Mouse (Mus musculus) CH12.LX (cell line): ENCODE data around the gene Olfr1410. TPM values are rescaled to one million over a fixed set of nuclear protein-coding genes. Genes with fewer than 3 reads are reported as not detected.

Experiments used
- DNase-seq: peaks from one replicate; pipeline ENCODE4 v3.0.0-alpha.2; 2013; ENCODE audit errors: extremely low read depth
- H3K27ac ChIP-seq: 2 replicates; pipeline ENCODE4 v1.5.1; 2012; ENCODE audit warnings: low read depth, mild to moderate bottlenecking, control low read depth, moderate library complexity; ENCODE audit not compliant: insufficient read depth
- H3K27me3 ChIP-seq: replicated peaks from 2 replicates; pipeline ENCODE3; 2012; ENCODE audit warnings: inconsistent platforms
- H3K36me3 ChIP-seq, 2 experiments: replicated peaks in 1 of 2; 2 replicates each; pipeline versions ENCODE3 to v1.6.1; 2012; ENCODE audit warnings: inconsistent platforms in 1 of 2, low read length in 1 of 2, mild to moderate bottlenecking in 1 of 2, mixed read lengths in 1 of 2, moderate library complexity in 1 of 2; ENCODE audit not compliant: control insufficient read depth in 1 of 2, insufficient read depth in 1 of 2
- H3K4me1 ChIP-seq, 2 experiments: 2 replicates each; pipeline ENCODE4 v1.6.1; 2012; ENCODE audit warnings: inconsistent platforms in 1 of 2, moderate library complexity in 1 of 2; ENCODE audit not compliant: insufficient read depth in 2 of 2, control insufficient read depth in 1 of 2
- H3K4me2 ChIP-seq: 2 replicates; pipeline ENCODE4 v1.6.1; 2012; ENCODE audit warnings: low read depth, mild to moderate bottlenecking, control low read depth; ENCODE audit not compliant: poor library complexity, insufficient read depth, severe bottlenecking
- H3K4me3 ChIP-seq, 3 experiments: fragments of 150-350 bp in 1 of 3; sonication (generic) in 1 of 3; replicated peaks in 1 of 3; 2 replicates each; pipeline versions ENCODE3 to v1.5.1; 2011 to 2012; ENCODE audit warnings: low read depth in 2 of 3, low read length in 2 of 3, mild to moderate bottlenecking in 2 of 3, moderate library complexity in 2 of 3, control low read depth in 1 of 3, improper control_type of control experiment in 1 of 3, inconsistent platforms in 1 of 3, mixed read lengths in 1 of 3; ENCODE audit not compliant: poor library complexity in 1 of 3
- H3K79me2 ChIP-seq: replicated peaks from 2 replicates; pipeline ENCODE4 v1.6.1; 2012; ENCODE audit warnings: mild to moderate bottlenecking, moderate library complexity; ENCODE audit not compliant: control insufficient read depth, poor library complexity, insufficient read depth, severe bottlenecking; ENCODE audit errors: extremely low read depth
- H3K9ac ChIP-seq: 2 replicates; pipeline ENCODE4 v1.6.1; 2012; ENCODE audit warnings: low read depth, mild to moderate bottlenecking, control low read depth, moderate library complexity; ENCODE audit not compliant: insufficient read depth
- H3K9me3 ChIP-seq: replicated peaks from 2 replicates; pipeline ENCODE3; 2012; ENCODE audit warnings: low read length, inconsistent platforms, mixed read lengths
- CHD1 ChIP-seq: IDR thresholded peaks from 2 replicates; pipeline ENCODE4 v1.6.1; 2012; ENCODE audit warnings: low read depth, low read length, improper control_type of control experiment, inconsistent platforms
- CTCF ChIP-seq, 2 experiments: IDR thresholded peaks in 1 of 2; conservative IDR thresholded peaks in 1 of 2; 2 replicates each; pipeline ENCODE4 v1.5.1; 2011 to 2012; ENCODE audit warnings: low read depth in 2 of 2, low read length in 2 of 2, improper control_type of control experiment in 1 of 2, inconsistent platforms in 1 of 2, mild to moderate bottlenecking in 1 of 2, moderate library complexity in 1 of 2
- ETS1 ChIP-seq: conservative IDR thresholded peaks from 2 replicates; pipeline ENCODE4 v1.6.1; 2012; ENCODE audit warnings: low read depth, mild to moderate bottlenecking, inconsistent platforms, low read length, improper control_type of control experiment, moderate library complexity
- GABPA ChIP-seq: IDR thresholded peaks from 2 replicates; pipeline ENCODE4 v1.6.1; 2012; ENCODE audit warnings: low read depth, low read length, improper control_type of control experiment, inconsistent platforms; ENCODE audit not compliant: insufficient replicate concordance
- HCFC1 ChIP-seq: IDR thresholded peaks from 2 replicates; pipeline ENCODE4 v1.6.1; 2012; ENCODE audit warnings: low read depth, mild to moderate bottlenecking, inconsistent platforms, low read length, improper control_type of control experiment
- IRF4 ChIP-seq: IDR thresholded peaks from 2 replicates; pipeline ENCODE4 v1.6.1; 2014; ENCODE audit warnings: low read depth, mild to moderate bottlenecking, inconsistent platforms, low read length, improper control_type of control experiment
- JUND ChIP-seq: conservative IDR thresholded peaks from 2 replicates; pipeline ENCODE4 v1.6.1; 2011; ENCODE audit warnings: low read depth, low read length, improper control_type of control experiment
- MAFK ChIP-seq: IDR thresholded peaks from 2 replicates; pipeline ENCODE4 v1.6.1; 2011; ENCODE audit warnings: low read length, improper control_type of control experiment; ENCODE audit not compliant: insufficient replicate concordance
- MAZ ChIP-seq: IDR thresholded peaks from 2 replicates; pipeline ENCODE4 v1.6.1; 2012; ENCODE audit warnings: low read depth, mild to moderate bottlenecking, inconsistent platforms, low read length, improper control_type of control experiment, moderate library complexity
- MEF2A ChIP-seq: IDR thresholded peaks from 2 replicates; pipeline ENCODE4 v1.6.1; 2014; ENCODE audit warnings: low read depth, mild to moderate bottlenecking, inconsistent platforms, low read length, improper control_type of control experiment, borderline replicate concordance
- MYC ChIP-seq: IDR thresholded peaks from 2 replicates; pipeline ENCODE4 v1.6.1; 2011; ENCODE audit warnings: low read depth, mild to moderate bottlenecking, improper control_type of control experiment, low read length
- NELFE ChIP-seq: IDR thresholded peaks from 2 replicates; pipeline ENCODE4 v1.6.1; 2011; ENCODE audit warnings: low read depth, low read length, improper control_type of control experiment
- PAX5 ChIP-seq: IDR thresholded peaks from 2 replicates; pipeline ENCODE4 v1.6.1; 2012; ENCODE audit warnings: low read length, inconsistent platforms, mixed read lengths
- POLR2A ChIP-seq: IDR thresholded peaks from 2 replicates; pipeline ENCODE4 v1.6.1; 2011; ENCODE audit warnings: low read depth, mild to moderate bottlenecking, improper control_type of control experiment, low read length
- POLR2AphosphoS2 ChIP-seq: IDR thresholded peaks from 2 replicates; pipeline ENCODE4 v1.6.1; 2011; ENCODE audit warnings: low read depth, low read length, improper control_type of control experiment
- RAD21 ChIP-seq: IDR thresholded peaks from 2 replicates; pipeline ENCODE4 v1.6.1; 2011; ENCODE audit warnings: low read depth, mild to moderate bottlenecking, low read length, improper control_type of control experiment, moderate library complexity
- SMC3 ChIP-seq: IDR thresholded peaks from 2 replicates; pipeline ENCODE4 v1.6.1; 2011; ENCODE audit warnings: low read depth, low read length, improper control_type of control experiment
- TBP ChIP-seq: conservative IDR thresholded peaks from 2 replicates; pipeline ENCODE4 v1.6.1; 2011; ENCODE audit warnings: low read depth, low read length, improper control_type of control experiment
- TCF12 ChIP-seq: IDR thresholded peaks from 2 replicates; pipeline ENCODE4 v1.6.1; 2014; ENCODE audit warnings: low read depth, mild to moderate bottlenecking, inconsistent platforms, low read length, improper control_type of control experiment
- USF1 ChIP-seq: IDR thresholded peaks from 2 replicates; pipeline ENCODE4 v1.6.1; 2014; ENCODE audit warnings: low read depth, mild to moderate bottlenecking, inconsistent platforms, low read length, improper control_type of control experiment
- ZC3H11A ChIP-seq: IDR thresholded peaks from 2 replicates; pipeline ENCODE4 v1.6.1; 2012; ENCODE audit warnings: low read depth, mild to moderate bottlenecking, inconsistent platforms, low read length, improper control_type of control experiment
- ZMIZ1 ChIP-seq: IDR thresholded peaks from 2 replicates; pipeline ENCODE4 v1.6.1; 2012; ENCODE audit warnings: low read depth, mild to moderate bottlenecking, inconsistent platforms, low read length, improper control_type of control experiment
- ZNF384 ChIP-seq: IDR thresholded peaks from 2 replicates; pipeline ENCODE4 v1.6.1; 2012; ENCODE audit warnings: low read depth, low read length, improper control_type of control experiment, inconsistent platforms
- dilution Hi-C: fragments of 300-500 bp; cut with MboI; formaldehyde crosslinking; loops from 2 replicates; pipeline ENCODE4 v1.14.3; 2020; ENCODE audit warnings: low sequenced_read_pairs; ENCODE audit not compliant: extremely low pct_unique_long_range_greater_than_20kb, extremely low pct_ligation_motif_present
- in situ Hi-C: fragments of 300-500 bp; cut with MboI; formaldehyde crosslinking; loops from 3 replicates; pipeline ENCODE4 v1.14.3; 2019; ENCODE audit warnings: low sequenced_read_pairs, low pct_ligation_motif_present, low pct_unique_long_range_greater_than_20kb, mixed read lengths
- polyA plus RNA-seq: library from polyadenylated mRNA; unstranded; fragments of >175 nt; gene quantifications from 2 replicates; pipeline ENCODE4 v1.2.1, GENCODE M21; 2012; ENCODE audit warnings: low read depth; ENCODE audit not compliant: insufficient read length
- total RNA-seq, 2 experiments: library from RNA; depleted of rRNA; stranded (reverse); fragments of 300-350 nt in 1 of 2; fragments of >200 nt in 1 of 2; gene quantifications; 2 replicates each; pipeline ENCODE4 v1.2.3; 2012 to 2014

Olfr1410 gene
- total and polyA plus RNA-seq, 3 experiments = 0.08 TPM; not detected in 2

GRCm38 (mm10) chr1:92607711-92608110 lies 2.1 kb downstream of the Olfr1410 start:
- H3K79me2 ChIP-seq = no peaks in the 10 kb centered on the region
- no peak overlapping the region for H3K4me2 ChIP-seq
- in situ Hi-C loops (loop anchor here (10.0 kb wide), 1 partner anchor 693 kb away; no protein-coding TSS in a partner anchor), dilution Hi-C loops (no loop called here)
- DNase-seq = no peak
- no peak for TF ChIP-seq GABPA
- no peak for TF ChIP-seq RAD21
- TF ChIP-seq CTCF (conservative IDR thresholded peaks at IDR 0.05 in 1 of 2, IDR thresholded peaks at IDR 0.05 in 1 of 2; ENCODE audit: low read depth in 2 of 2, low read length in 2 of 2) = no peak
- no peak for TF ChIP-seq MAFK
- no peak for TF ChIP-seq ZMIZ1
- TF ChIP-seq MEF2A = no peak
- TF ChIP-seq HCFC1 = no peak
- no peak for TF ChIP-seq MAZ
- no peak for TF ChIP-seq POLR2A
- no peak for TF ChIP-seq PAX5
- TF ChIP-seq POLR2AphosphoS2 = no peak
- no peak for TF ChIP-seq MYC
- no peak for TF ChIP-seq TBP
- TF ChIP-seq ZC3H11A = no peak
- H3K27ac ChIP-seq = no peak overlapping the region
- H3K27me3 ChIP-seq = peaks cover 90% of the 10 kb centered on the region
- peaks cover 0 to 2% of the 10 kb centered on the region in 2 experiments; a peak in 1 of 4 replicates for H3K4me1 ChIP-seq
- no peak overlapping the region for H3K4me3 ChIP-seq
- H3K9ac ChIP-seq = no peak overlapping the region
- no peaks in the 10 kb centered on the region for H3K36me3 ChIP-seq
- H3K9me3 ChIP-seq = peaks cover 6% of the 10 kb centered on the region

DNA sequence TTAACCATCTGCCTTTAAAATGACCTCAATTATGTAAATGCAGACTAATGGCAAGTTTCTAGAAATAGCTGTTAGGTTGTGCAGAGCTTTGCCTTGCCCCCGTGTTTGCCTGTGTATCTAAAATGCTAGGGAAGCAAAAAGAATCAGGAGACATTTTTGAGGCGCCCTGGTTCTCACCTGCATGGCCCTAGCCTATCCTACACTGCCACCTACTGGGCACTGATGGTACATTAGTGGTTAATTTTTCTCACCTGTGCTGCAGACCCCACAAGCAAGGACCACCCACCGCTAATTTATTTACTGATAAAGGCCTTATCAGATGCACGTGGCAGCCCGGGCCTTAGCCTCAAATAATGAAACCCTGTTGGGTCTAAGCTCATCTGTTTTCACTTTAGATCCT lies 5.4 kb downstream of the Olfr1410 start:
- Histone ChIP-seq H3K4me1 (peaks cover 0 to 2% of the 10 kb centered on the region in 2 experiments; a peak in 1 of 4 replicates), H3K27ac (no peak overlapping the region), H3K9me3 (peaks cover 6% of the 10 kb centered on the region), H3K27me3 (peaks cover 69% of the 10 kb centered on the region), H3K4me3 (no peak overlapping the region), H3K79me2 (no peaks in the 10 kb centered on the region), H3K9ac (no peak overlapping the region), H3K4me2 (no peak overlapping the region), H3K36me3 (no peaks in the 10 kb centered on the region)
- no peak for TF ChIP-seq ETS1
- TF ChIP-seq TBP = no peak
- TF ChIP-seq ZMIZ1 = no peak
- 0 out of 2 replicates have a peak, but pooled peaks have one; percentile 27 for TF ChIP-seq MAFK
- peak; percentile 94 for TF ChIP-seq RAD21
- no peak; the same call in 1 of the 2 replicates for TF ChIP-seq NELFE
- peak; percentile 26; the same call in 1 of the 2 replicates for TF ChIP-seq IRF4
- peak; percentile 78 for TF ChIP-seq SMC3
- TF ChIP-seq CTCF (conservative IDR thresholded peaks at IDR 0.05 in 1 of 2, IDR thresholded peaks at IDR 0.05 in 1 of 2; ENCODE audit: low read depth in 2 of 2, low read length in 2 of 2) = peak; percentile 82 to 90
- no peak for TF ChIP-seq CHD1
- TF ChIP-seq JUND = no peak
- peak; percentile 76 for TF ChIP-seq ZNF384
- TF ChIP-seq TCF12 = no peak
- peak; percentile 46; the same call in 1 of the 2 replicates for TF ChIP-seq ZC3H11A
- TF ChIP-seq USF1 = no peak
- in situ Hi-C loops (loop anchor here (5.0 kb wide), 1 partner anchor 94 kb away; the partner anchor contains the start of gene Olfr1414), dilution Hi-C loops (no loop called here)
- DNase-seq = peak; percentile 52
